Mouse (Mus musculus): ENCODE data around the gene Il22ra1.

DNA sequence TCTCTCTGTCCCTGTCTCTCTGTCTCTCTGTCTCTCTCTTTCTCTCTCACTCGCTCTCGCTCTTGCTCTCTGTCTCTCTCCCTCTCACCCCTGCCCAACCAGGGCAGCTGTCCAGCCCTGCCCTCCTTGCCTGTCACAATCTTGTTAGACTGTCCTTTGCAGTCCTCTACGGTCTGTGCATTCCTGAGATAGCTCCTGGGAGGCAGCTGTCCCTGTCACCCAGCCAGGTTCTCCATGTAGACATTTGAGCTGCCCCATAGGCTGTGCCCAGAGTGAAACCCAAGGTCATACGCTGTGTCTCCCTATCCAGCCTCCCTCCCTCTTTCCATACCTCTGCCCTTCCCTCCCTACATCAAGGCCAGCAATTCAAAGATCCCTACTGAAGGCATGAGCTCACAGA is 44.7 kb downstream of the Il22ra1 start:
- TF ChIP-seq TAL1 (IDR thresholded peaks at IDR 0.05; ENCODE audit: low read length) (no peak), GATA1 (IDR thresholded peaks at IDR 0.05; ENCODE audit: low read length) (no peak)

Data from erythroblast, embryonic 14.5 days (primary cell).